Mouse (Mus musculus): ENCODE results near the gene Atxn7l3. TPM values are rescaled to one million over a fixed set of nuclear protein-coding genes. Genes with fewer than 3 reads are reported as not detected.
A peak's percentile ranks its signal among the peaks of the same experiment; 100 is the strongest.

Gene Atxn7l3
- polyA plus RNA-seq, 1 experiment = 38.8 TPM

GRCm38 (mm10) chr11:102315690-102316571 is 19.5 kb upstream of the Atxn7l3 start:
- TF ChIP-seq POLR2A (IDR thresholded peaks at IDR 0.05; ENCODE audit: borderline replicate concordance, extremely low read depth, low read depth, low read length) (no peak), CTCF (IDR thresholded peaks at IDR 0.05; ENCODE audit: insufficient read depth, low read length) (no peak)
- Histone ChIP-seq H3K4me1 (ENCODE audit: control insufficient read depth, insufficient read depth, low read length) (peaks cover 6% of the 10 kb centered on the region; the same call in 1 of the 2 replicates), H3K4me3 (replicated peaks; ENCODE audit: extremely low read depth, low read depth, low read length) (peak overlapping the region; percentile 61)
- DNase-seq = no peak
- 13% methylated on average over 14 of the region's 14 CpGs for whole genome bisulfite sequencing

DNA sequence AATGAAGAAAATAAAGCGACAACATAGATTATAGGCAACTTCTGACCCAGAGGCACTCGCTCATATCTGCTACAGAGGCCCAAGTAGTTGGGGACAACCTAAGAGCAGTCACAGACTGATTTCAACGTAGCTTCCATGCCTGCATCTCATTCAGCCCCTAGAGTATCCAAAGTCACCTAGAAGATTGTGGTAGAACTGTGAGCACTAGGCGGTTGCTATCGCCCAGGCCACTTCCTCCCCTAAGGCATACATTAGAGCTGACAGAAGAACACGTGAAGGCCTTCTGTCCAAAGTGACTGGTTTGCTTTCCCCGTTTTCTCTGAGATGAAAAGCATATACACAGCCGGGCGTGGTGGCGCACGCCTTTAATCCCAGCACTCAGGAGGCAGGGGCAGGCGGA is 17.9 kb upstream of the Atxn7l3 start:
- H3K4me3 ChIP-seq (replicated peaks; ENCODE audit: extremely low read depth, low read depth, low read length) = no peak overlapping the region
- TF ChIP-seq POLR2A (IDR thresholded peaks at IDR 0.05; ENCODE audit: borderline replicate concordance, extremely low read depth, low read depth, low read length) (no peak), CTCF (IDR thresholded peaks at IDR 0.05; ENCODE audit: insufficient read depth, low read length) (no peak)
- no peak for DNase-seq
- 84% methylated on average over 12 of the region's 12 CpGs for WGBS
- H3K4me1 ChIP-seq (ENCODE audit: control insufficient read depth, insufficient read depth, low read length) = peaks cover 14% of the 10 kb centered on the region

GRCm38 (mm10) chr11:102312586-102312985 is 16.2 kb upstream of the Atxn7l3 start:
- Histone ChIP-seq H3K4me3 (replicated peaks; ENCODE audit: extremely low read depth, low read depth, low read length) (no peak overlapping the region), H3K4me1 (ENCODE audit: control insufficient read depth, insufficient read depth, low read length) (peaks cover 17% of the 10 kb centered on the region)
- TF ChIP-seq CTCF (IDR thresholded peaks at IDR 0.05; ENCODE audit: insufficient read depth, low read length) (no peak), POLR2A (IDR thresholded peaks at IDR 0.05; ENCODE audit: borderline replicate concordance, extremely low read depth, low read depth, low read length) (no peak)
- no peak for DNase-seq
- 77% methylated on average over 6 of the region's 6 CpGs for WGBS

GRCm38 (mm10) chr11:102311966-102312365 is 15.5 kb upstream of the Atxn7l3 start:
- DNase-seq = no peak
- Histone ChIP-seq H3K4me3 (replicated peaks; ENCODE audit: extremely low read depth, low read depth, low read length) (no peak overlapping the region), H3K4me1 (ENCODE audit: control insufficient read depth, insufficient read depth, low read length) (peaks cover 17% of the 10 kb centered on the region)
- TF ChIP-seq CTCF (IDR thresholded peaks at IDR 0.05; ENCODE audit: insufficient read depth, low read length) (no peak), POLR2A (IDR thresholded peaks at IDR 0.05; ENCODE audit: borderline replicate concordance, extremely low read depth, low read depth, low read length) (no peak)
- WGBS = 94% methylated on average over 4 of the region's 4 CpGs

- no peak for DNase-seq
- peaks cover 17% of the 10 kb centered on the region for H3K4me1 ChIP-seq (ENCODE audit: control insufficient read depth, insufficient read depth, low read length)
- WGBS = 55% methylated on average over 36 of the region's 38 CpGs
- no peak overlapping the region for H3K4me3 ChIP-seq (replicated peaks; ENCODE audit: extremely low read depth, low read depth, low read length)
- no peak for TF ChIP-seq CTCF (IDR thresholded peaks at IDR 0.05; ENCODE audit: insufficient read depth, low read length)
- TF ChIP-seq POLR2A (IDR thresholded peaks at IDR 0.05; ENCODE audit: borderline replicate concordance, extremely low read depth, low read depth, low read length) = peak; percentile 5; the same call in 1 of the 2 replicates
Measured at GRCm38 (mm10) chr11:102310768-102311695, 14.6 kb upstream of the Atxn7l3 start.

DNA sequence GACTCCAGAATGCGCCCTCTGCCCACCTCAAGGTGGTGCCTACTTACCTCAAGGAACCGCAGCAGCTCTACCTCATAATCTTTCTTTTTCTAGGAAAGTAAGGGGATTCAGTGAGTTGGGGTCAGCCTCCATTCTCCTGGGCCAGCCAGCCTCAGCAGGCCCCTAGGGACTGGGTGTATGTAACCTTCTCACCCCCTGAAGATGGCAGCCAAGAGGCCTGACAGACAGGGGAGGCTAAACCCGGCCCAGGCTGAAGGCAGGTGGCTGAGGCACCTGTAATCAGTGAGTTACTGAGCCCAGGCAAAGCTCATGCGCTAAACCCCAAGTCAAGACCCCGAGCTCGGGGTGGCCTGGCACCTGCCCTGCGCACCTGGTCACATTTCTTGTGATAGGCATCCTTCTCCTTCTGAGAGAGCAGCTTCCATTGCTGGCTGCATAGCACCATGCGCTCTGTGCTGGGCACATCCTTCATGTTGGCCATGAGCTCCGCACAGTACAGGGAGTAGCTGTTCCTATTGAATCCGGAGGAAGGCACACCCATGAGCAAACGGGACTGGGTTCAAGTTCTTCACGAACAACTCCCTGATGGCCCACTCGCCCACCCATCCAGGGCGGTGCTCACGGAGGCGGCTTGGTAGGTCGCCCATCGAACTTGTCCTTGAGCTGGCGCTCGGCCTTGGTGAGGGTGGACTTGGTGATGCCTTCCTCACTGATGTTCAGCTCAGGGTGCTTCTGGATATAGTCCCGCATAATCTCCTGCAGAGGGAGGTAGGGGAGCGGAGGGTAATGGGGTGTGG is 13.6 kb upstream of the Atxn7l3 start:
- DNase-seq = no peak
- Histone ChIP-seq H3K4me3 (replicated peaks; ENCODE audit: extremely low read depth, low read depth, low read length) (no peak overlapping the region), H3K4me1 (ENCODE audit: control insufficient read depth, insufficient read depth, low read length) (peaks cover 17% of the 10 kb centered on the region)
- 79% methylated on average over 22 of the region's 22 CpGs for WGBS
- TF ChIP-seq POLR2A (IDR thresholded peaks at IDR 0.05; ENCODE audit: borderline replicate concordance, extremely low read depth, low read depth, low read length) (no peak), CTCF (IDR thresholded peaks at IDR 0.05; ENCODE audit: insufficient read depth, low read length) (no peak)

GRCm38 (mm10) chr11:102308979-102309378 is 12.5 kb upstream of the Atxn7l3 start:
- peak; percentile 96 for DNase-seq
- WGBS = 1% methylated on average over 27 of the region's 27 CpGs
- peak; percentile 51; the same call in 1 of the 2 replicates for TF ChIP-seq POLR2A (IDR thresholded peaks at IDR 0.05; ENCODE audit: borderline replicate concordance, extremely low read depth, low read depth, low read length)
- peak; percentile 76 for TF ChIP-seq CTCF (IDR thresholded peaks at IDR 0.05; ENCODE audit: insufficient read depth, low read length)
- Histone ChIP-seq H3K4me1 (ENCODE audit: control insufficient read depth, insufficient read depth, low read length) (peaks cover 17% of the 10 kb centered on the region), H3K4me3 (replicated peaks; ENCODE audit: extremely low read depth, low read depth, low read length) (peak overlapping the region; percentile 48)

DNA sequence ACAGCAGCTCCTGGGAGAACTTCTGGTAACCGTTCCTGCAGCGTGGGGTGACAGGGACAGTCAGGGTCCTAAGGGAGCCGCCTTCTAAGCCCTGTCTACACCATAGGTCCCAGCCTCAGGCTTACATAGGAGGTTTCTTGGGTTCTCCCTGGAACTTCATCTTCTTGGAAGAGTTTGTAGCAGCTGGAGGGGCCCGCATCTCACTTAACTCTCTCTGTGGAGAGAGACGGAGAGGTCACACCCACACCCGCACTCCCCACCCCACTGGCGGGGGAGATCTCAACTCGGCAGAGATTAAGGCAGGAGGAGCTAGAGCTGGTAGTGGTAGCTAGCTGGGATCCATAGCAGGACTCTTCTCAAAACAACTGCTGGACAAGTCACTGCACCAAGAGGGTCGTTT is 11.7 kb upstream of the Atxn7l3 start:
- WGBS = 86% methylated on average over 9 of the region's 9 CpGs
- TF ChIP-seq POLR2A (IDR thresholded peaks at IDR 0.05; ENCODE audit: borderline replicate concordance, extremely low read depth, low read depth, low read length) = no peak
- Histone ChIP-seq H3K4me3 (replicated peaks; ENCODE audit: extremely low read depth, low read depth, low read length) (no peak overlapping the region), H3K4me1 (ENCODE audit: control insufficient read depth, insufficient read depth, low read length) (peaks cover 17% of the 10 kb centered on the region)
- no peak for DNase-seq

DNA sequence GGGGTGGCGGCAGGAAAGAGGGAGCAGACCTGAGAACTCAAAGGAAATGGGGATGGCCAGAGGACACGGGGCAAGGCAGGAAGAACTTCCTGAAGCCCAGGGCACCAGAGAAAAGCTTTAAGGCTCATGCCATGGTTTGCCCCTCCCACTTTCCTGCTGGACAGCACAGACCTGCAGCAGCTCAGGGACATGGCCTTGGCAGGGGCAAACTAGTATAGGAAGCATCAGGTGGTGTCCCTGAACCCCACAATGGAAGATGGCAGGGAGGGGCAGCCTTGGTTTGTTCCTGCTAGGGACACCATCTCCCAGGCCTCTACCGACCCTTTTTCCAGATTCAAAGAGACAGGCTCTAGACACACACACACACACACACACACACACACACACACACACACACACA is 8.9 kb upstream of the Atxn7l3 start:
- TF ChIP-seq POLR2A (IDR thresholded peaks at IDR 0.05; ENCODE audit: borderline replicate concordance, extremely low read depth, low read depth, low read length) (no peak), CTCF (IDR thresholded peaks at IDR 0.05; ENCODE audit: insufficient read depth, low read length) (no peak)
- 41% methylated on average over 3 of the region's 3 CpGs for WGBS
- Histone ChIP-seq H3K4me1 (ENCODE audit: control insufficient read depth, insufficient read depth, low read length) (peaks cover 11% of the 10 kb centered on the region), H3K4me3 (replicated peaks; ENCODE audit: extremely low read depth, low read depth, low read length) (no peak overlapping the region)
- no peak for DNase-seq

Data from lung, adult 2 months (tissue).